Mouse (Mus musculus): Measurements from ENCODE around the gene Nrip1. TPM values are rescaled to one million over a fixed set of nuclear protein-coding genes. Genes with fewer than 3 reads are reported as not detected.

The Nrip1 gene
- polyA plus RNA-seq, 1 experiment from 2014 or later: 31.2 TPM

DNA sequence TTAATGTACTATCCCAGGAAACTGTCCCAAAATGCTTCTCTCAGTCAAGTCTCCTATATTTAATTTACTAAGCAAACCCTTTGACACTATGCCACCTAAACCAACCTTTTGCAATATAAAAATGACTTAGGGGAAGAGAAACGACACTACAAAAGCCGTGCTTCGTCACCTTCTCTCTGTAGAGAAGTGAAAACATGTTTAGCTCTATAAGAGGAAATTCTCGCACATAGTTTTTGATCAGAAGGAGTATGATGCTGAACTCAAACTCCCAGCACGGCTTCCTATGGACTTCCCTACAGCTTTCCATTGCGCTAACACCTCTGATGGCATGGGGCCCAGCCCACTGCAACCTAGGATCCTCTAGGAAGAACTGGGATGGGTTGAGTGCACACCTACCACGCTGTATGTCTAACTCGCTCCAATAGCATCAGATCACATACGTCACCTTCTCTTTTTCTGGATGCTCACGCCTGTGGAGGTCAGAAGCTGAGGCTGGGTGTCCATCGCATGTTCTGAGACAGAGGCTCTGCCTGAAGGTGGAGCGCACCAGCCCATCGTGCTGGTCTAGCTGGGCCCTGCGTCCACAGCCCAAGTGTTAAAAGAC is 17.6 kb downstream of the Nrip1 start:
- no peak for ATAC-seq
- Histone ChIP-seq H3K36me3 (ENCODE audit: control insufficient read depth, insufficient read depth, low read length) (no peaks in the 10 kb centered on the region), H3K9ac (ENCODE audit: low read depth, low read length) (no peak overlapping the region), H3K4me3 (ENCODE audit: low read length) (no peak overlapping the region), H3K9me3 (ENCODE audit: control insufficient read depth, low read length) (no peaks in the 10 kb centered on the region), H3K27ac (ENCODE audit: low read length) (no peak overlapping the region), H3K4me2 (ENCODE audit: low read depth, low read length) (no peak overlapping the region), H3K27me3 (replicated peaks; ENCODE audit: control insufficient read depth, insufficient read depth, low read length) (no peaks in the 10 kb centered on the region), H3K4me1 (ENCODE audit: control insufficient read depth, insufficient read depth, low read length) (peaks cover 23% of the 10 kb centered on the region)
- WGBS: 92% methylated on average over 14 of the region's 14 CpGs

DNA sequence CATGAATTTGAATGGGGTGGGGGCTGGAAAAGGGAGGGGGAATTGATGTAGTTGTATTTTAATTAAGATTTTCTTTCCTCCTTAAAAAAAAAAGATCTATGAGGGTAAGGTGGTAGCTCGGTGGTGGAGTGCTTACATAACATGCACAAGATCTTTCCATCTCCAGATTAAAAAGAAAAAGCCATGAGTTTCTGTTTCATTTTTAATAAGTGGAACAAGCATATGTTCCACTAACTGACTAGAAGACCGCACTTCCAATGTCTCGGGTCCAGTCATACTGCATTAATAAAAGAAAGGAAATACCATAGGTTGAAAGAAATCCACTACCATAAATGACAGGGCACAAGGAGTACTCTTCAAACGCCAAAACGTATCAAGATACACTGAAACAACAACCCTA is 18.4 kb downstream of the Nrip1 start:
- Histone ChIP-seq H3K4me3 (ENCODE audit: low read length) (no peak overlapping the region), H3K27ac (ENCODE audit: low read length) (no peak overlapping the region), H3K36me3 (ENCODE audit: control insufficient read depth, insufficient read depth, low read length) (no peaks in the 10 kb centered on the region), H3K27me3 (replicated peaks; ENCODE audit: control insufficient read depth, insufficient read depth, low read length) (no peaks in the 10 kb centered on the region), H3K4me2 (ENCODE audit: low read depth, low read length) (no peak overlapping the region), H3K9me3 (ENCODE audit: control insufficient read depth, low read length) (no peaks in the 10 kb centered on the region), H3K4me1 (ENCODE audit: control insufficient read depth, insufficient read depth, low read length) (peaks cover 20% of the 10 kb centered on the region), H3K9ac (ENCODE audit: low read depth, low read length) (no peak overlapping the region)
- WGBS: 87% methylated on average over 5 of the region's 5 CpGs
- no peak for ATAC-seq

DNA sequence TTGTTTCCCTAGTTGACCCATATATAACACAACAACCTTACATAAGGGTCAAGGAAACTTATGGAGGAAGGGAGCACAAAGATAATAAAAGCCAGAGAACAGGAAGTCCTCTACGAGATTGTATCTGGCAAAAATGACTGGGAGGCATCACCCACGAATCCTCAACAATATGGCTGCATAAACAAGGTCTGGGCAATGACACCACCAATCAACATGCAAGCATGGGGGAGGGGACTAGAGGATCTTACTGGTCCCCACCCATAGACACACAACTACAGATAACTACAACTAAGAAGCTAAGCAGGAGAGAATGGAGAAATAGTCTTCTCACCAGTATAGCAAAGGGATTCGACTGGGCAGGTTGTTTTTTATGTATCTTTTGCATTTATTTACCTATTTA is 18.8 kb downstream of the Nrip1 start:
- no peak for ATAC-seq
- no peaks in the 10 kb centered on the region for H3K9me3 ChIP-seq (ENCODE audit: control insufficient read depth, low read length)
- no peaks in the 10 kb centered on the region for H3K36me3 ChIP-seq (ENCODE audit: control insufficient read depth, insufficient read depth, low read length)
- peaks cover 17% of the 10 kb centered on the region for H3K4me1 ChIP-seq (ENCODE audit: control insufficient read depth, insufficient read depth, low read length)
- H3K9ac ChIP-seq (ENCODE audit: low read depth, low read length): no peak overlapping the region
- H3K27ac ChIP-seq (ENCODE audit: low read length): no peak overlapping the region
- H3K4me2 ChIP-seq (ENCODE audit: low read depth, low read length): no peak overlapping the region
- H3K27me3 ChIP-seq (replicated peaks; ENCODE audit: control insufficient read depth, insufficient read depth, low read length): no peaks in the 10 kb centered on the region
- H3K4me3 ChIP-seq (ENCODE audit: low read length): no peak overlapping the region
- 52% methylated on average over 3 of the region's 3 CpGs for WGBS

DNA sequence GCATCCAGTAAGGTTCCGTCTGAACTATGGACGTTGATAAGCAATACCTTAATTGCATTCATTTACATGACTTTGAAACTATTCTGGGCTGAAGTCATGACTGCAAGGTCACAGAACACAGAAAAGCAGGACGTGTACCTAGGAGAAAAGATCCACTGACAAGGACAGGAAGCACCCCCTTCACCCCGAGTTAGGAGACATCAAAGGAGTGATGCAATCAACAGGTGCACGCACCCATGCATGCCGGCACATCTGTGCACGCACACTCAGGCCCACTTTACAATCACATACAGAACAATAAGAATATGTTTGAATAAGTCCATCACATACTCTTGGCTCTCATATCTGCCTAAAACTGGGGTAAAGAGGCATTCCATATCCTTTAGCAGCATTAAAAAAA is 19.3 kb downstream of the Nrip1 start:
- 57% methylated on average over 7 of the region's 7 CpGs for WGBS
- no peaks in the 10 kb centered on the region for H3K9me3 ChIP-seq (ENCODE audit: control insufficient read depth, low read length)

DNA sequence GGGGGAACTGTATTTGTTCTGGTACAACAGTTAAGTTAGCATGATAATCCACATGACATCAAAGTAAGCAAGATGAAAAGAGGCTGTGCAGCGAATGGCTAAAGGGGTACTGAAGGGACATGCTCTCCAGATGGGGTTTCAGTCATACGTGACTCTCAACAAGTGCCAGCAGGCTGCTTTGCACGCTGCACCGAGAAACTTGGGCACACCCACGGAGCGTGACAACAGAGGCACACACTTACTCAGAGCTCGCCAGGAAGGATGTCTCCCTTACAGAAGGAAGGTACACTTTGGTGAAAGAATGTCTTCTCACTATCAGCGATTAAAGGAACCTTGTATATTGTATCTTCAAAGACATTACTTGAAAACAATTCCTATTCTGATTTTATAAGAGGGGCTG is 22.7 kb downstream of the Nrip1 start:
- Histone ChIP-seq H3K36me3 (ENCODE audit: control insufficient read depth, insufficient read depth, low read length) (0 out of 2 replicates have a peak, but pooled peaks cover under 1% of the 10 kb centered on the region), H3K4me1 (ENCODE audit: control insufficient read depth, insufficient read depth, low read length) (peaks cover 7% of the 10 kb centered on the region), H3K9me3 (ENCODE audit: control insufficient read depth, low read length) (no peaks in the 10 kb centered on the region), H3K9ac (ENCODE audit: low read depth, low read length) (no peak overlapping the region), H3K4me3 (ENCODE audit: low read length) (no peak overlapping the region), H3K27ac (ENCODE audit: low read length) (no peak overlapping the region), H3K27me3 (replicated peaks; ENCODE audit: control insufficient read depth, insufficient read depth, low read length) (no peaks in the 10 kb centered on the region), H3K4me2 (ENCODE audit: low read depth, low read length) (no peak overlapping the region)
- no peak for ATAC-seq
- WGBS: 89% methylated on average over 8 of the region's 8 CpGs

More for the DNA sequence above, 19.3 kb downstream of the Nrip1 start:
- H3K9ac ChIP-seq (ENCODE audit: low read depth, low read length): no peak overlapping the region
- no peak overlapping the region for H3K4me3 ChIP-seq (ENCODE audit: low read length)
- H3K27me3 ChIP-seq (replicated peaks; ENCODE audit: control insufficient read depth, insufficient read depth, low read length): no peaks in the 10 kb centered on the region
- no peaks in the 10 kb centered on the region for H3K36me3 ChIP-seq (ENCODE audit: control insufficient read depth, insufficient read depth, low read length)
- H3K4me1 ChIP-seq (ENCODE audit: control insufficient read depth, insufficient read depth, low read length): peaks cover 15% of the 10 kb centered on the region
- peak; percentile 17; the same call in 1 of the 2 replicates for ATAC-seq
- no peak overlapping the region for H3K4me2 ChIP-seq (ENCODE audit: low read depth, low read length)
- no peak overlapping the region for H3K27ac ChIP-seq (ENCODE audit: low read length)

DNA sequence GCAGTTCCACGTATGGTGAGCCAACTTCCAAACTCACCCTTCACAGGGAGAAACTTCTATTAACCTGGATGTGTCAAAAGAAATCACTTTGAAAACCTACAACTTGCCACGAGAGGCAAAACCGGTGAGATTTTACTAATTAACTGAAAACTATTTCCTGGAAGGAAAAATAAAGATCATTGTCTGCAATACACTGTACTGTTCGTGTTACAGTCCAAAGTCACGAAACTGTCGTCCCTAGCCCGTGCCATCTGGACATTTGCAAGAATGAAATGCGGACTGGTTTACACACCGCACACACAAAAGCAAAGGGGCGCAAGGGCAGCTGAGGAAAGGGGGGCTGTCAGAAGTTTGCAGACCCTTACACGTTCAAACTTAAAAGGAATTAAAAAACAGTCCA is 24.6 kb downstream of the Nrip1 start:
- no peaks in the 10 kb centered on the region; the same call in 1 of the 2 replicates for H3K4me1 ChIP-seq (ENCODE audit: control insufficient read depth, insufficient read depth, low read length)
- H3K27me3 ChIP-seq (replicated peaks; ENCODE audit: control insufficient read depth, insufficient read depth, low read length): no peaks in the 10 kb centered on the region
- no peak overlapping the region for H3K4me2 ChIP-seq (ENCODE audit: low read depth, low read length)
- no peak for ATAC-seq
- H3K9me3 ChIP-seq (ENCODE audit: control insufficient read depth, low read length): peaks cover 7% of the 10 kb centered on the region
- no peak overlapping the region for H3K9ac ChIP-seq (ENCODE audit: low read depth, low read length)
- no peak overlapping the region for H3K27ac ChIP-seq (ENCODE audit: low read length)
- H3K4me3 ChIP-seq (ENCODE audit: low read length): no peak overlapping the region
- peaks cover 5% of the 10 kb centered on the region for H3K36me3 ChIP-seq (ENCODE audit: control insufficient read depth, insufficient read depth, low read length)
- 80% methylated on average over 11 of the region's 11 CpGs for WGBS

DNA sequence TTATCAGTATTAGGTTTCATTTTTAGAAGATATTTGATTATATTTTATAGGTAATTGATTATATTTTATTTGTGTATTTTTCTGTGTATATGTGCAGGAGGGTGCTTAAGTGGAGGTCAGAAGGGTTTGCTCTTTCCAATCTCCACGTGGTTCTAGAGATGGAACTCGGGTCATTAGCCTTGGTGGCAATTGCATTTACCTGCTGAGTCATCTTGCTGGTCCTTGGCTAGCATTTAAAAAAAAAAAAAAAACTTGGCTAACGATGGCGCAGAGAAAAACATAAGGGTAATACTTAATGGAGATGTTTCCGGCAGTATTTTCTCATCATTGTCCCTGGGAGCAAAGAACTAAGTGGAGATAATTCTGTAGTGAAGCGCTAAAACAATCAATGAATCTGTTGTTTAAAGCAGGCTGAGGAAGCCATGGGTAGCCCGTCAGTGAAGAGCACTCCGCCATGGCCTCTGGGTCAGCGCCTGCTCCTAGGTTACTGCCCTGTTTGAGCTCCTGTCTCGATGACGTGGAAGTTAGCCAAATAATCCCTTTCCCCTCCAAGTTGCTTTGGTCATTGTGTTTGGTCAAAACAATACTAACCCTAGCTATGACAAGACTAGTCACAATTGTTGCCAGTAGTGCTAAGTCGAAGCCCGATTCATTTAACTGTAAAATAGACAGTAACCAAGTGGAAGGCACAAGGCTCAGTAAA is 25.8 kb downstream of the Nrip1 start:
- no peak for ATAC-seq
- Histone ChIP-seq H3K27me3 (replicated peaks; ENCODE audit: control insufficient read depth, insufficient read depth, low read length) (no peaks in the 10 kb centered on the region), H3K9ac (ENCODE audit: low read depth, low read length) (no peak overlapping the region), H3K4me1 (ENCODE audit: control insufficient read depth, insufficient read depth, low read length) (peaks cover under 1% of the 10 kb centered on the region; the same call in 1 of the 2 replicates), H3K9me3 (ENCODE audit: control insufficient read depth, low read length) (peaks cover 11% of the 10 kb centered on the region), H3K27ac (ENCODE audit: low read length) (no peak overlapping the region), H3K4me2 (ENCODE audit: low read depth, low read length) (no peak overlapping the region), H3K4me3 (ENCODE audit: low read length) (no peak overlapping the region), H3K36me3 (ENCODE audit: control insufficient read depth, insufficient read depth, low read length) (peaks cover 10% of the 10 kb centered on the region)
- 91% methylated on average over 13 of the region's 13 CpGs for WGBS

DNA sequence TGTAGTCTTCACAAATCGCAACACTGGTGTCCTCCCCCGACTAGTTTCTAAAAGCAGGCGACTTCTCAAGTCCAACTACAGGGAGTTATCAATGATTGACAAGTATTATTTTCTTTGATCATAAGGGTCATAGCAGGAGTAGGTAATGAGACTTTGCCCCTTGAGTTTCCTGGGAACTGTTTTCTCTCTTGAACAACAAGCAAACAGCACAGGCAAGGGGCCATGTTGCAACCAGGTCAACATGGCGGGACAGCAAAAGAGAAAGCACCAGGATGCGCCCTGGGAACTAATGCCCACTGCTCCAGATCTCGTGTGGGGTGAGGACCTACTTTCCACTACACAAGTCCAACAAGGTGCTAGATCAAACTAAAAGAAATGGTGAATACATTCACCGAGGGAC is 27.3 kb downstream of the Nrip1 start:
- H3K27me3 ChIP-seq (replicated peaks; ENCODE audit: control insufficient read depth, insufficient read depth, low read length): no peaks in the 10 kb centered on the region
- no peak overlapping the region for H3K4me2 ChIP-seq (ENCODE audit: low read depth, low read length)
- H3K4me3 ChIP-seq (ENCODE audit: low read length): no peak overlapping the region
- H3K9me3 ChIP-seq (ENCODE audit: control insufficient read depth, low read length): peaks cover 11% of the 10 kb centered on the region
- WGBS: 93% methylated on average over 7 of the region's 7 CpGs
- no peak overlapping the region for H3K27ac ChIP-seq (ENCODE audit: low read length)
- H3K4me1 ChIP-seq (ENCODE audit: control insufficient read depth, insufficient read depth, low read length): peaks cover 15% of the 10 kb centered on the region
- no peak overlapping the region for H3K9ac ChIP-seq (ENCODE audit: low read depth, low read length)
- H3K36me3 ChIP-seq (ENCODE audit: control insufficient read depth, insufficient read depth, low read length): peaks cover 10% of the 10 kb centered on the region
- ATAC-seq: no peak

DNA sequence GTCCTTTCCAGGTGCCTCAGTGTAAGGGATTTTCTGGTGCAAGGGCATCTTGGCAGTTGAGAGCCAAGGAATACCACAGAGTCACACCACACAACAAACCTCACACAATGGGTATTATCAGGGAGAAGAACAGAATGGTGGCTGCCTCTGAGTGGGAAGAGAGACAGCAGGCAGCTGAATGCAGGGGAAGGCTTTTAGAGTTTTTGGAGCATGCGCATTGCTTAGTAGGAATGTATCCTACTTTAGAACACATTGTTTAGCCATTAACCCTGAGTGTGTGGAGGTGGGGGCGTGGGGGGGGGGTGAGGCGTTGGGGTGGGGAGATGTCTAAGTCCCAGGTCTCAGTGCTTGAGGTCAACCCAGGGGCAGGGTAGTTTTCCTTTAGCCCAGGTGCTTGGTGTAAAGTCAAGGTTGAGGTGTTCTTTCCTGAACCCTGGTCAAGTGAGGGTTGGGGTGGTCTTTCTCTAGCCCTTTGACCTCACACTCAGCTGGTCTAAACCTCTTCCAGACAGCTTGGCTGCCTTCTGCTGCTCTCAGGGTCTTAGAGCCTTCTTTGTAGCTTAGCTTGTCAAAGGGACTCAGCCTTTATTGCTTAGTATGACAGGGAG is 28.8 kb downstream of the Nrip1 start:
- H3K27ac ChIP-seq (ENCODE audit: low read length): no peak overlapping the region
- no peak overlapping the region for H3K4me3 ChIP-seq (ENCODE audit: low read length)
- WGBS: 89% methylated on average over 3 of the region's 3 CpGs
- no peak for ATAC-seq
- peaks cover 10% of the 10 kb centered on the region for H3K36me3 ChIP-seq (ENCODE audit: control insufficient read depth, insufficient read depth, low read length)
- H3K9ac ChIP-seq (ENCODE audit: low read depth, low read length): no peak overlapping the region
- no peak overlapping the region for H3K4me2 ChIP-seq (ENCODE audit: low read depth, low read length)
- peaks cover 11% of the 10 kb centered on the region for H3K9me3 ChIP-seq (ENCODE audit: control insufficient read depth, low read length)
- H3K4me1 ChIP-seq (ENCODE audit: control insufficient read depth, insufficient read depth, low read length): peaks cover 18% of the 10 kb centered on the region
- H3K27me3 ChIP-seq (replicated peaks; ENCODE audit: control insufficient read depth, insufficient read depth, low read length): no peaks in the 10 kb centered on the region
